Mouse (Mus musculus) layer of hippocampus, adult 11-12 months (tissue): ENCODE measurements at regions not wholly inside any gene's neighbourhood (a gene's known extent, or its start where the extent isn't known, plus 50 kb on each side); places are given as distances from the start of the nearest gene placed in this dataset.

Experiments used
- DNase-seq: peaks from one replicate; pipeline ENCODE4 v3.0.0; 2022; ENCODE audit warnings: low spot score

- no peak for DNase-seq
Observed at GRCm38 (mm10) chr12:27140335-27140702, 202.1 kb downstream of the Sox11 start.

- no peak for DNase-seq
Observed at GRCm38 (mm10) chr12:27139683-27140334, 202.6 kb downstream of the Sox11 start.

- DNase-seq, result no peak
Observed at GRCm38 (mm10) chr12:27138663-27139633, 203.4 kb downstream of the Sox11 start.

- no peak for DNase-seq
Observed at GRCm38 (mm10) chr12:27135997-27136559, 206.3 kb downstream of the Sox11 start.

GRCm38 (mm10) chr12:27130544-27130943 is 211.8 kb downstream of the Sox11 start:
- no peak for DNase-seq

GRCm38 (mm10) chr12:27127054-27127605 is 215.2 kb downstream of the Sox11 start:
- DNase-seq, result no peak

GRCm38 (mm10) chr12:27118581-27118980 is 223.8 kb downstream of the Sox11 start:
- no peak for DNase-seq

- no peak for DNase-seq
Observed at GRCm38 (mm10) chr12:27115392-27115791, 227.0 kb downstream of the Sox11 start.

GRCm38 (mm10) chr12:27104925-27105571 is 237.3 kb downstream of the Sox11 start:
- DNase-seq, result peak; percentile 35

- no peak for DNase-seq
Observed at GRCm38 (mm10) chr12:27102996-27103395, 239.4 kb downstream of the Sox11 start.

GRCm38 (mm10) chr12:27089206-27089605 is 253.2 kb downstream of the Sox11 start:
- DNase-seq, result no peak

- no peak for DNase-seq
Observed at GRCm38 (mm10) chr12:27085890-27086289, 256.5 kb downstream of the Sox11 start.

GRCm38 (mm10) chr12:27083645-27084550 is 258.5 kb downstream of the Sox11 start:
- no peak for DNase-seq

GRCm38 (mm10) chr12:27083089-27083488 is 259.3 kb downstream of the Sox11 start:
- DNase-seq, result peak; percentile 19

GRCm38 (mm10) chr12:27082624-27083023 is 259.8 kb downstream of the Sox11 start:
- DNase-seq, result peak; percentile 72

- no peak for DNase-seq
Observed at GRCm38 (mm10) chr12:27076107-27076738, 266.2 kb downstream of the Sox11 start.

- peak; percentile 22 for DNase-seq
Observed at GRCm38 (mm10) chr12:27065011-27065517, 277.3 kb downstream of the Sox11 start.

- no peak for DNase-seq
Observed at GRCm38 (mm10) chr12:27063518-27063917, 278.9 kb downstream of the Sox11 start.

GRCm38 (mm10) chr12:27062511-27063264 is 279.7 kb downstream of the Sox11 start:
- DNase-seq, result no peak
